Mouse (Mus musculus): ENCODE measurements around the gene Hnrnpul2. TPM values are rescaled to one million over a fixed set of nuclear protein-coding genes. Genes with fewer than 3 reads are reported as not detected.
A peak's percentile ranks its signal among the peaks of the same experiment; 100 is the strongest.

Gene Hnrnpul2
- total RNA-seq (2021), result 100 to 1,000 TPM; 109 to 120 TPM

GRCm38 (mm10) chr19:8819596-8820423 is at the start of gene Hnrnpul2:
Gene Hnrnpul2, plus strand, starts transcription at chr19:8820010.
- peak; percentile 92 to 96 for DNase-seq (ENCODE audit: extremely low spot score in 1 of 2, low spot score in 1 of 2)

DNA sequence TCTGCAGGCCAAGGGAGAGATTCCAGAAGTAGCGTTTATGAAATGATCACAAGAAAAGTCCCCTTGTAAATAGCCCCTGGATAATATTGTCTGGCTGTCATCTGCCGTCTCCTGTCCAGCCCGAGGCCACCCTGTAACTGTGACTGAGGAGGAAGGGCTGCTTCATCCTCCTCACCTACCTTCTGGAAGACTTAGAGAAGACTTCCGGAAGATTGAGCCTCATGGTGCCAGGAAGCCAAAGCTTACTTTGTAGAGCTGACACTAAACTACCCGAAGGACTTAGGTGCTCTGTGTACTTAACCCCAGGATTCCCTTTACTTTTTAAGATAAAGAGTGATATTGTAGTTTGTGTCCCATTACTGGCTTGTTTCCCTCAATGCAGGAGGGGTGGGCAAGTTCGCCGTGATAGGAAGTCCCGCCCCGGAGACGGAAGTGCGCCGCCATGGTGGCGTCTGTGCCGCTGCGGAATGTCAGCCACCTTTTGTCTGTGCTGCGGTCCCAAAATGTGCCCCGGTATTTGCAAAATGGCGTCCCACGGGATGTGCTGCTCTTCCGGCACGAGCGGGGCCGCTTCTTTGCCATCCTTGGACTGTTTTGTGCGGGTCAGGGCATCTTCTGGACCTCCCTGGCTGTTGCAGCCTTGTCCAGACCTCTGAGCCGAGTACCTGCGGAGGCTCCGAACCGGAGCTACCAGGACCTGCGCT is 49.1 kb upstream of the Hnrnpul2 start, which contains the start of gene Tmem223:
Gene Tmem223 (plus strand): TSS at position 430 of the 704 bp plus-strand sequence.
- peak; percentile 80 to 81 for DNase-seq (ENCODE audit: extremely low spot score in 1 of 2, low spot score in 1 of 2)

DNA sequence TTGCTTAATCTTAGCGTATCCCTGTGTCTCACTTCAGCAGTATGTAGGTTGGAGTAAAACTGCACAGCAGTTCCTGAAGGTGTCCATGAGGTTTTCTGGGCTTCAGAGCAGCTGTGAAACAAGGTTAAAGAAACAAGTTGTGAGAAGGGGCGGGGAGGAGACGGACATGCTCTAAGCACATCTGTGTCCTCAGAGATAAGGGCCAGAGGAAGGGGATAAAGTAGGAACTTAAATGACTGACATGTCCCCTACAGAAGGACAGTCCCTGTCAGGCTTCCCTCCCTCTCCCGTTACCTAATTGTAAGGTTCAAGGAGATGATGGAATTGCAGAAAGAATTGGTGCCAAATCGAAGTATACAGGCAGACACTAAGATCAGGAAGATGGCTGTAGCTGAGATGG is 46.8 kb upstream of the Hnrnpul2 start:
- DNase-seq (ENCODE audit: extremely low spot score in 1 of 2, low spot score in 1 of 2), result no peak

GRCm38 (mm10) chr19:8773409-8773808 is 46.4 kb upstream of the Hnrnpul2 start:
- DNase-seq (ENCODE audit: extremely low spot score in 1 of 2, low spot score in 1 of 2), result no peak

- peak; percentile 96 to 99 for DNase-seq (ENCODE audit: extremely low spot score in 1 of 2, low spot score in 1 of 2)
Measured at GRCm38 (mm10) chr19:8774086-8774835, 45.5 kb upstream of the Hnrnpul2 start, which contains the start of gene Tmem179b. Gene Tmem179b, minus strand, starts transcription at chr19:8774467.

- DNase-seq (ENCODE audit: extremely low spot score in 1 of 2, low spot score in 1 of 2), result no peak
Measured at GRCm38 (mm10) chr19:8774951-8775421, 44.8 kb upstream of the Hnrnpul2 start.

- peak; percentile 67 to 69 for DNase-seq (ENCODE audit: extremely low spot score in 1 of 2, low spot score in 1 of 2)
Measured at GRCm38 (mm10) chr19:8786008-8786781, 33.6 kb upstream of the Hnrnpul2 start, which contains the start of gene Taf6l. Gene Taf6l, minus strand, starts transcription at chr19:8786417.

- no peak for DNase-seq (ENCODE audit: extremely low spot score in 1 of 2, low spot score in 1 of 2)
Measured at GRCm38 (mm10) chr19:8788521-8788920, 31.3 kb upstream of the Hnrnpul2 start.

DNA sequence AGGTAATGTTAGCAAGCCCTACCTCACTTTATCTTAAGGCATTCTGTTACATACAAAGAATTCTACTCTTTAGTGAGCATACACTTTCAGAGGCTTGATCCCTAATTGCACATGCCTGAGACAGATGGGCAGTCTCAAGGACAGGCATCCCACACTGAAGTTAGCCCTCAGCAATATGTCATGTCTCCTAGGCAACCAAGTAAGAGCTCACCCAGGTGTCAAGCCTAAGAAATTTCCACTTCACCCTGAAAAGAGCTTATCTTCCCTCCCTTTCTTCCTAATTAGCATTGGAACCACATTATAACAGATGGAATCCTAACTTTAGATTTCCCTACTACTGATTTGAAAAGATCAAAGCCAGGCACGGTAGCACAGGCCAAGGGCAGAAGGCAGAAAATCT is 30.6 kb upstream of the Hnrnpul2 start:
- no peak for DNase-seq (ENCODE audit: extremely low spot score in 1 of 2, low spot score in 1 of 2)

DNA sequence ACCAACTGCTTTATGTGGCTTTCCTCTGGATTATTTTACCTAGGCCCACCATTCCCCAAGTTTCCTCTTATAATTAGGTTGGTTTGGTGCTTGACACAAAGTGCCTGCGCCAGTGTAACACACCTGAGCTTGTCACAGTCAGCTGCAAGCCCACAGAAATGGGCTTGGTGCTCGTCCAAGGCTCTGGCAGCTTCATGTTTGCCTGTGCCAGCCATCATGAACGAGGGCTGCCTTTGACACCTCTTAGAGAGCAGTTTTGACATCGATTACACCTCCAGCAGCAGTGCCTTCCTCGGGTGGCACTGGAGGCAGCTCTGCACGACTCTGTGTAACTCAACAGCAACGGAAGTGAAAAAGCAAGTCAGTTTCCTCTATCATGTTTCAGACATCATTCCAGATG is 29.6 kb upstream of the Hnrnpul2 start:
- DNase-seq (ENCODE audit: extremely low spot score in 1 of 2, low spot score in 1 of 2), result no peak

DNA sequence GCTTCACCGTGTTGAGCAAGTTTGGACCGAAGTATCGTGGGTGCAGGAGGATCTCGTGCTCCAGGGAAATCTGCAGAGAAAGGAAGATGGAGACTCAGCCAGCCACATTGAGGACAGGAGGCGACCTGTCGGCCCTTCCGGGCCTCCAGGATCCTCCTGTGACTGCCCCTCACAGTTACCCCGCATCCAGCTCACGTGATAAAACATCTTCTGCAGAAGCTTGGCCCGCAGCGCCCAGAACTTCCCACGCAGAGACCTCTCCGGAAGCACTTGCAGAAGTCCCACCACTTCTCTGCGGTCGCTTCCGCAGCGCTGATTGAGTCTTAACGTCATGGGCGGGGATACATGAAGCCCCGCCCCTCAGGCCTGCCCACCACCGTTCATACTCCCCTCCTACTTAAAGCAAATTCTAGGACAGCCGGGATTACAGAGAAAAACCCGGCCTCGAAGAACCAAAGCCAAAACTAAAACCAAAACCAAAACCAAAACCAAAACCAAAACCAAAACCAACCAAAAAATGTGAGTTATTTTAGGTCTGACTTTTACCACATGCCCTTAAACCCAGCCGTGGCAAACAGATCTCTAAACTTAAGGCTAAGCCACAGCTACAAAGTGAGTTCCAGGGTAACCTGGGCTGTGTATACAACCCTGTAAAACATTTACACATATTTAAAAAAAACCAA is 21.4 kb upstream of the Hnrnpul2 start, which contains the start of gene Polr2g:
Gene Polr2g (minus strand): TSS at position 314 of the 683 bp plus-strand sequence.
- peak; percentile 74 to 76 for DNase-seq (ENCODE audit: extremely low spot score in 1 of 2, low spot score in 1 of 2)

DNA sequence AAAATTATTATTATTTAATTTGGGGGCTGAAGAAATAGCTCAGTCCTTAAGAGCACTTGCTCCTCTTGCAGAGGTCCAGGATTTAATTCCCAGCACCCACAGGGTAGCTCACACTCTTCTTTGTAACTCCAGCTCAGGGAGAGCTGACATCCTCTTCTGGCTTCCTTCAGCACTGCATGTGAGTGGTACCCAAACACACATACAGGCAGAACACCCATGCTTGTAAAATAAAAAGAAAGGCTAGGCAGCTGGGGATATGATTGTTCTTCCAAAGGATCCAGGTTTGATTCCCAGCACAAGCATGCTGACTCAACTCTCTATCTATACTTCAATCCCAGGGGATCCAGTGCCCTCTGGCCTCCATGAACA is 20.9 kb upstream of the Hnrnpul2 start:
- no peak for DNase-seq (ENCODE audit: extremely low spot score in 1 of 2, low spot score in 1 of 2)

- peak; percentile 66 to 81 for DNase-seq (ENCODE audit: extremely low spot score in 1 of 2, low spot score in 1 of 2)
Measured at GRCm38 (mm10) chr19:8802130-8802821, 17.5 kb upstream of the Hnrnpul2 start, which contains the start of gene Zbtb3. Gene Zbtb3, plus strand, starts transcription at chr19:8802555.

DNA sequence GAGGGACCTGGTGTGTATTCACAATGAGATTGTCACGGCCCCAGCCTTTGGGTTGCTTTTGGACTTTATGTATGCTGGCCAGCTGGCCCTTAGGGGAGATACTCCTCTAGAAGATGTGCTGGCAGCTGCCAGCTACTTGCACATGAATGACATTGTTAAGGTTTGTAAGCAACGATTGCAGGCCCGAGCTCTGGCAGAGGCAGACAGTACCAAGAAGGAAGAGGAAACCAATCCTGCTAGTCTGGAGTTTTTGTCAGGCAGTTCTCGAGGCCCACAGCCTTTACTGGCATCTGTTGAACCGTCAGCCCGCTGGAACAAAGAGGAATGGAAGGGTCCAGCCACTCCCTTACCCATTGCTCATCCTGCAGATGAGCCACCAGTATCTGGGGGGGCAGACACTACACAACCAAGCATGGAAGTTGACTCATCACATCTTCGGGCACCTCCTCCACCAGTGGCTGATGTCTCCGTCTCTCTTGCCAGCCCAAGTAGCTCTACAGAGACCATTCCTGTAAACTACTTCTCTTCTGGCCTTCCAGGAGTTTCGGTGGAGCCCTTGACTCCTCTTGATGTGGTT is 16.5 kb upstream of the Hnrnpul2 start:
- DNase-seq (ENCODE audit: extremely low spot score in 1 of 2, low spot score in 1 of 2), result no peak

DNA sequence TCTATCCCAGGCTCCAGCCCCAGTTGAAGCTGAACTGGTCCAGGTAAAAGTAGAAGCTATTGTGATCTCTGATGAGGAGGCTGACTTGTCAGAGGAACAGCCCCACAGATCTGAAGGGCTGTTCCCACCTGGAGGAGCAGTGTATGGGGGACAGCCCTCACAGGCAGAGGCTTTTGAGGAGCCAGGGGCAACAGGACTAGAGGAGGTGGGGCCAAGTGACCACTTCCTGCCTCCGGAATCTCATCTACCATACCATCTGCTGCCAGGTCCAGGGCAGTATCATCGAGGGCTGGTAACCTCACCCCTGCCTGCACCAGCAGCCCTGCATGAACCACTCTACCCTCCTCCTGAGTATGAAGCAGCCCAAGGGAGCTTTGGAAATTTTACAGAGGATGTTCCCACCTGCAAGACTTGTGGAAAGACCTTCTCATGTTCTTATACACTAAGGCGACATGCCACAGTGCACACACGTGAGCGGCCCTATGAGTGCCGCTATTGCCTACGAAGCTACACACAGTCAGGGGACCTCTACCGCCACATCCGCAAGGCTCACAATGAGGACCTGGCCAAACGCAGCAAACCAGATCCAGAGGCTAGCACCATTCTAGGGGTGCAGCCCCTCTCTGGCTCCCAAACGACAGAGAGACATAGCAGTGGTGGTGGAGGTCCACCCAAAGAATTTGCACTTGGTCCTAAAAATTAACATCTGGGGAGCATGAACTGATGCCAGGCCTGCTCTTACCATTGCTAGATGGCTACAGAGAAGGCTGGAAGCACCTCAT is 15.7 kb upstream of the Hnrnpul2 start:
- no peak for DNase-seq (ENCODE audit: extremely low spot score in 1 of 2, low spot score in 1 of 2)

- DNase-seq (ENCODE audit: extremely low spot score in 1 of 2, low spot score in 1 of 2), result no peak
Measured at GRCm38 (mm10) chr19:8806810-8807209, 13.0 kb upstream of the Hnrnpul2 start.

DNA sequence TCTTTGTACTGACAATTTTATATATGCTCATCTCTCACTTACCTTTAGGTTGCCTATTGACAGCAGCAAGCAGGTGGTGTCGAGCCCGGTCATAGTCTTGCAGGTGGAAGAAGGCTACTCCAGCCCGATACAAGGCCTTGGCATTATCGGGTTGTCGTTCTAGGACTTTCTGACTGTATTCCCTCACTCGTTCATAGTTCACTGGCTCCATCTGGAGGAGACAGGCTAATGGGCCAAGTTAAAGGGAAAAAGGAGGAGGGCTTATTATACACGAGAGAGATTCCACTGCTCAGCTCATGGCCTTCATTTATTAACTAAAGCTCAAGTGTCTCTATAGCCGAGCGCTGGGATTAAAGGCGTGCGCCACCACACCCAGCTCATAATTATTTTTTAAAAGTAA is 4.0 kb upstream of the Hnrnpul2 start:
- no peak for DNase-seq (ENCODE audit: extremely low spot score in 1 of 2, low spot score in 1 of 2)
